Mouse (Mus musculus): ENCODE measurements around the gene Sprr2b. TPM values are rescaled to one million over a fixed set of nuclear protein-coding genes. Genes with fewer than 3 reads are reported as not detected.

Gene Sprr2b
- total RNA-seq, 2 experiments from 2014 or later: not detected

DNA sequence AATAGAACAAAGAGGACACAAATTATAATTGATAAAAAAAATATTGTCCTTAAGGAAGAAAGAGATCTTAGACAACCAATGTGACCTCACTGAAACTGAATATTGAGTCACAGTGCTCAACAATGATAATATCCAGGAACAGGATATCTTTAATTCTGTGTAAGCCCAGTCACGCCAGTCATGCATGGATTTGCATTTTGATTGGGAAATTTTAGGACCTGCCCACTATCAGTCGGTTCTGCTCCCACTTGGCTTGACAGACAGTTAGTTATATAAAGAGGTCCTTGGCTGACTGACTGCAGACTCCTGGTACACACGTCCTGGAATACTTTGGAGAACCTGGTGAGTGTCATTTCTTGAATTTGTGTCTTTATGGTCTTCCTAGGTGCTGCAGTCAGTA is 48.5 kb downstream of the Sprr2b start, which contains the start of gene Sprr2f:
TSS of gene Sprr2f (plus strand) at position 301 of the 400 bp plus-strand sequence.
- no peak within 1 kb of the TSS for H3K4me3 ChIP-seq
- no peak for TF ChIP-seq CTCF (conservative IDR thresholded peaks at IDR 0.05)
- no peak within 1 kb of the TSS for H3K27ac ChIP-seq
- no peak for DNase-seq (ENCODE audit: low spot score in 2 of 2)

Other genes with a start within 250 kb of the Sprr2b start
- gene Lor, start 233.5 kb upstream of the Sprr2b start, total RNA-seq (2021): 1 to 10 TPM; 3.5 to 3.6 TPM
- gene Prr9, start 192.7 kb upstream of the Sprr2b start, total RNA-seq (2021): not detected
- not detected for gene Lelp1, start 173.9 kb upstream of the Sprr2b start, total RNA-seq (2021)
- gene Sprr2a1, start 100.8 kb upstream of the Sprr2b start, total RNA-seq (2021): not detected
- gene Sprr2a2, start 100.7 kb upstream of the Sprr2b start, total RNA-seq (2021): not detected
- gene Sprr2a3, start 31.2 kb upstream of the Sprr2b start, total RNA-seq (2021): not detected
- not detected for gene Sprr2d, start 22.5 kb downstream of the Sprr2b start, total RNA-seq (2021)
- not detected for gene Sprr2e, start 35.5 kb downstream of the Sprr2b start, total RNA-seq (2021)
- gene Sprr2f, start 48.6 kb downstream of the Sprr2b start, total RNA-seq (2021): not detected
- gene Sprr2h, start 69.1 kb downstream of the Sprr2b start, total RNA-seq (2021): not detected
- gene Sprr2i, start 91.4 kb downstream of the Sprr2b start, total RNA-seq (2021): not detected
- not detected for gene Sprr2j-ps, start 101.5 kb downstream of the Sprr2b start, total RNA-seq (2021)
- gene Gm9774, start 112.8 kb downstream of the Sprr2b start, total RNA-seq (2021): 1 to 10 TPM; 1.1 to 4.2 TPM
- not detected for gene Sprr2k, start 116.0 kb downstream of the Sprr2b start, total RNA-seq (2021)
- not detected for gene Sprr1b, start 122.2 kb downstream of the Sprr2b start, total RNA-seq (2021)
- gene Sprr3, start 142.1 kb downstream of the Sprr2b start, total RNA-seq (2021): not detected
- not detected for gene Sprr1a, start 169.3 kb downstream of the Sprr2b start, total RNA-seq (2021)
- gene Sprr4, start 183.9 kb downstream of the Sprr2b start, total RNA-seq (2021): not detected
- gene 2310046K23Rik, start 217.9 kb downstream of the Sprr2b start, total RNA-seq (2021): not detected

All from layer of hippocampus, adult 2 months (tissue).